Mouse (Mus musculus): Measurements from ENCODE around the gene Mef2a. TPM values are rescaled to one million over a fixed set of nuclear protein-coding genes. Genes with fewer than 3 reads are reported as not detected.

The Mef2a gene
- 18.2 and 20.3 TPM in 2 replicates for polyA plus RNA-seq (2015; fragmentation: Nextera tagmentation; extraction: Ambion mirVana)

GRCm38 (mm10) chr7:67372729-67373583 is at the start of gene Mef2a:
TSS of gene Mef2a (minus strand) at chr7:67372858.

DNA sequence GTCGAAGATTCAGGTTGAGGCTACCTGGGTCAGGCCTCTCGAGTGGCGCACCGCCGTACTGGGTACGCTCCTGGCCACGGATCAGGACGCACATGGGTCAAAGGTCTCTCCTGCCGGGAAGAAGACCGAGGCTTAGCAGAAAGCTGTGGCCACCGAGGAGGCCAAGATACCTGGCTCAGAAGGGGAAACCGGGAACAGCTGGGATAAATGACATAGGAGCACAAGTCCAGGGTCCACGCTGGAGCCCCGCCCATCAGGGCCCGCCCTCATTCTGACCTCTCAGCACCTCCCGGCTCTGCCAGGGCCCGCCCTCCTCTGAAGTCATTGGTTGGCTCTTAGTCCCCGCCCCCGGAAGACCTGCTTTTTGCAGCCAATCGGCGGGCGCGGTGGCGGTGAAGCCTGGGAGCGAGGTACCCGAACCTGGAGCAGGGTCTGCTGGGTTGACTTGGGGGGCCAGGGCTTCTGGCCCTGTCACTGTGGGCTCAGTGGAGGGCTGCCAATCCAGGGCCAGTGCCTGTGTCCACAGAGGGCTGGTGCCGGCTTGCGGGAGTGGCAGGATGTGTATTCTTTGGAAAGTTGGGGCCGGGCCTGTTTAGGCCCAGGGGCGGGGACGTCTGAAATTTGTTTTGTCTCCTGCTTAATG is 150.3 kb downstream of the Mef2a start, which contains the start of gene Lysmd4:
TSS of gene Lysmd4 (plus strand) at position 325 of the 643 bp plus-strand sequence.

Other genes with a start within 250 kb of the Mef2a start
- 4.5 and 5.7 TPM in 2 replicates for gene Lysmd4, start 150.3 kb downstream of the Mef2a start, polyA plus RNA-seq (2015; fragmentation: Nextera tagmentation; extraction: Ambion mirVana)